Mouse (Mus musculus) lung, adult 2 months (tissue): ENCODE results near the gene Rpap3.

Experiments used
- CTCF ChIP-seq: fragments of 200-500 bp; IDR thresholded peaks from 2 replicates; pipeline ENCODE4 v1.5.1; 2011; ENCODE audit warnings: mild to moderate bottlenecking, low read length, control low read depth; ENCODE audit not compliant: insufficient read depth
- POLR2A ChIP-seq: fragments of 200-500 bp; IDR thresholded peaks from 2 replicates; pipeline ENCODE4 v1.6.1; 2011; ENCODE audit warnings: low read depth, mild to moderate bottlenecking, control low read depth, low read length, borderline replicate concordance; ENCODE audit errors: extremely low read depth

GRCm38 (mm10) chr15:97755361-97755760 is 49.7 kb upstream of the Rpap3 start:
- no peak for TF ChIP-seq CTCF
- no peak for TF ChIP-seq POLR2A
